Mouse (Mus musculus) midbrain, embryonic 14.5 days (tissue): ENCODE data around the gene Slc7a8. TPM values are rescaled to one million over a fixed set of nuclear protein-coding genes. Genes with fewer than 3 reads are reported as not detected.
"Not testable (repeated sequence)": the region's sequence is repeated elsewhere in the genome, so short reads cannot be mapped to it uniquely, and the experiment has no call there.

Source experiments
- ATAC-seq: fragments of 200-750 bp; cut with Nextera tagmentation; 2 replicates; pipeline ENCODE4 v1.8.0; 2017; ENCODE audit warnings: moderate number of reproducible peaks, moderate library complexity; ENCODE audit not compliant: low FRiP score, low TSS enrichment
- DNase-seq: peaks from one replicate; pipeline ENCODE4 v3.0.0-alpha.2; 2015
- H3K27ac ChIP-seq: fragments of 300-500 bp; sonication (generic); replicated peaks from 2 replicates; pipeline ENCODE4 v1.5.1; 2014; ENCODE audit warnings: mild to moderate bottlenecking, low read depth, low read length, moderate library complexity
- H3K27me3 ChIP-seq: fragments of 300-500 bp; sonication (generic); 2 replicates; pipeline ENCODE4 v1.6.1; 2014; ENCODE audit warnings: low read length, control low read depth, mixed read lengths; ENCODE audit not compliant: control insufficient read depth, insufficient read depth
- H3K36me3 ChIP-seq: fragments of 300-500 bp; sonication (generic); 2 replicates; pipeline ENCODE4 v1.6.1; 2014; ENCODE audit warnings: low read length, control low read depth; ENCODE audit not compliant: control insufficient read depth, insufficient read depth
- H3K4me1 ChIP-seq: fragments of 300-500 bp; sonication (generic); 2 replicates; pipeline ENCODE4 v1.6.1; 2014; ENCODE audit warnings: mild to moderate bottlenecking, antibody characterized with exemption, low read length, control low read depth; ENCODE audit not compliant: control insufficient read depth, insufficient read depth
- H3K4me2 ChIP-seq: fragments of 300-500 bp; sonication (generic); 2 replicates; pipeline ENCODE4 v1.6.1; 2014; ENCODE audit warnings: mild to moderate bottlenecking, low read length, moderate library complexity
- H3K4me3 ChIP-seq: fragments of 300-500 bp; sonication (generic); replicated peaks from 2 replicates; pipeline ENCODE4 v1.5.1; 2014; ENCODE audit warnings: low read depth, low read length
- H3K9ac ChIP-seq: fragments of 300-500 bp; sonication (generic); replicated peaks from 2 replicates; pipeline ENCODE4 v1.6.1; 2014; ENCODE audit warnings: mild to moderate bottlenecking, low read length, moderate library complexity
- H3K9me3 ChIP-seq: fragments of 300-500 bp; sonication (generic); 2 replicates; pipeline ENCODE4 v1.6.1; 2016; ENCODE audit warnings: low read length, control low read depth, mixed read lengths; ENCODE audit not compliant: control insufficient read depth
- WGBS: fragments of 180-500 bp; shearing (Covaris S2); extraction: QIAGEN DNeasy Blood & Tissue Kit; methylation state at CpG from one replicate; pipeline ENCODE4 v1.1.7; 2014; 5-methylcytosine and 5-hydroxymethylcytosine counted together
- polyA plus RNA-seq: library from polyadenylated mRNA; unstranded; fragments of >200 nt; fragmentation: Nextera tagmentation; extraction: Ambion mirVana; gene quantifications from 2 replicates; pipeline ENCODE4 v1.2.1, GENCODE M21; 2014

The Slc7a8 gene
- polyA plus RNA-seq, 1 experiment from 2014 or later = 7.6 TPM

- no peak overlapping the region for H3K9ac ChIP-seq
- 90% methylated on average over 7 of the region's 7 CpGs for WGBS
- H3K9me3 ChIP-seq = no peaks in the 10 kb centered on the region
- H3K4me3 ChIP-seq = no peak overlapping the region
- ATAC-seq (no peak), DNase-seq (no peak)
- H3K27ac ChIP-seq = no peak overlapping the region
- H3K27me3 ChIP-seq = peaks cover 3% of the 10 kb centered on the region; the same call in 1 of the 2 replicates
- H3K4me2 ChIP-seq = no peak overlapping the region
- H3K36me3 ChIP-seq = no peaks in the 10 kb centered on the region
- peaks cover 7% of the 10 kb centered on the region; the same call in 1 of the 2 replicates for H3K4me1 ChIP-seq
Measured at GRCm38 (mm10) chr14:54775534-54776041, 6.2 kb downstream of the Slc7a8 start.

GRCm38 (mm10) chr14:54772333-54772856, 9.4 kb downstream of the Slc7a8 start:
- H3K27ac ChIP-seq = peak overlapping the region; percentile 37; the same call in 1 of the 2 replicates
- no peaks in the 10 kb centered on the region for H3K9me3 ChIP-seq
- no peaks in the 10 kb centered on the region for H3K4me1 ChIP-seq
- DNase-seq (peak; percentile 56), ATAC-seq (peak; percentile 63; the same call in 1 of the 2 replicates)
- H3K4me2 ChIP-seq = no peak overlapping the region
- H3K4me3 ChIP-seq = no peak overlapping the region
- 66% methylated on average over 20 of the region's 20 CpGs for WGBS
- H3K36me3 ChIP-seq = no peaks in the 10 kb centered on the region
- no peaks in the 10 kb centered on the region for H3K27me3 ChIP-seq
- H3K9ac ChIP-seq = no peak overlapping the region

DNA sequence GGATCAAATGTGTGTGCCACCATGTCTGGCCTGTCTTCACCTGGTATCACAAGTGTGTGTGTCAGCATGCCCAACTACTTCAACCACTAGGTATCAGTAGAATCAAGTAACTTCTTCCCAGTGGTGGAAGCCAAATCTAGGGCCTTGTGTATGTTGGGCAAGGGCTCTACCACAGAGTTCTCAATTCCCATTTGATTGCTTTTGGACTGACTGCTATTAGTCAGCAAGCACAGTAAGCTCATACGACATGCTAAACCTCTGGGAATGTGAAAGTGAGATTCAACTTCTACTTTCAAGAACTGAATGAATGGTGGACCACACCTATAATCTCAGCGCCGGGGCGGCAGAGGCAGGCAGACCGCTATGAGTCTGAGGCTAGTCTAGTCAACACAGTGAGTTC, 11.4 kb downstream of the Slc7a8 start:
- WGBS = 97% methylated on average over 5 of the region's 5 CpGs

GRCm38 (mm10) chr14:54769068-54769425, 12.7 kb downstream of the Slc7a8 start:
- Histone ChIP-seq H3K4me2 (no peak overlapping the region), H3K27me3 (no peaks in the 10 kb centered on the region), H3K9me3 (no peaks in the 10 kb centered on the region), H3K9ac (no peak overlapping the region), H3K36me3 (no peaks in the 10 kb centered on the region), H3K4me3 (no peak overlapping the region), H3K27ac (no peak overlapping the region), H3K4me1 (no peaks in the 10 kb centered on the region)
- ATAC-seq = no peak
- 93% methylated on average over 5 of the region's 5 CpGs for WGBS
- no peak for DNase-seq

More for the DNA sequence above, 11.4 kb downstream of the Slc7a8 start:
- Histone ChIP-seq H3K4me2 (no peak overlapping the region), H3K9me3 (no peaks in the 10 kb centered on the region), H3K27me3 (no peaks in the 10 kb centered on the region), H3K36me3 (no peaks in the 10 kb centered on the region), H3K27ac (no peak overlapping the region), H3K4me1 (no peaks in the 10 kb centered on the region), H3K4me3 (no peak overlapping the region), H3K9ac (no peak overlapping the region)
- ATAC-seq (no peak), DNase-seq (no peak)

- no peaks in the 10 kb centered on the region for H3K27me3 ChIP-seq
- DNase-seq (no peak), ATAC-seq (no peak)
- WGBS = 93% methylated on average over 10 of the region's 10 CpGs
- no peak overlapping the region for H3K4me2 ChIP-seq
- H3K4me1 ChIP-seq = no peaks in the 10 kb centered on the region
- no peaks in the 10 kb centered on the region for H3K36me3 ChIP-seq
- no peaks in the 10 kb centered on the region for H3K9me3 ChIP-seq
- H3K4me3 ChIP-seq = no peak overlapping the region
- no peak overlapping the region for H3K27ac ChIP-seq
- H3K9ac ChIP-seq = no peak overlapping the region
Measured at GRCm38 (mm10) chr14:54768314-54769067, 13.3 kb downstream of the Slc7a8 start.

GRCm38 (mm10) chr14:54766937-54767336, 14.8 kb downstream of the Slc7a8 start:
- not testable (repeated sequence) for H3K9me3 ChIP-seq, ATAC-seq, H3K4me3 ChIP-seq, DNase-seq, H3K9ac ChIP-seq, H3K27me3 ChIP-seq, H3K27ac ChIP-seq, H3K4me1 ChIP-seq, H3K36me3 ChIP-seq, H3K4me2 ChIP-seq
- 93% methylated on average over 4 of the region's 7 CpGs for WGBS

- 91% methylated on average over 6 of the region's 6 CpGs for WGBS
- no peak overlapping the region for H3K9ac ChIP-seq
- no peak overlapping the region for H3K4me3 ChIP-seq
- H3K27ac ChIP-seq = no peak overlapping the region
- no peaks in the 10 kb centered on the region for H3K9me3 ChIP-seq
- no peaks in the 10 kb centered on the region for H3K36me3 ChIP-seq
- peaks cover 15% of the 10 kb centered on the region; the same call in 1 of the 2 replicates for H3K4me1 ChIP-seq
- no peak overlapping the region for H3K4me2 ChIP-seq
- ATAC-seq (no peak), DNase-seq (no peak)
- no peaks in the 10 kb centered on the region for H3K27me3 ChIP-seq
Measured at GRCm38 (mm10) chr14:54756382-54756781, 25.4 kb downstream of the Slc7a8 start.

DNA sequence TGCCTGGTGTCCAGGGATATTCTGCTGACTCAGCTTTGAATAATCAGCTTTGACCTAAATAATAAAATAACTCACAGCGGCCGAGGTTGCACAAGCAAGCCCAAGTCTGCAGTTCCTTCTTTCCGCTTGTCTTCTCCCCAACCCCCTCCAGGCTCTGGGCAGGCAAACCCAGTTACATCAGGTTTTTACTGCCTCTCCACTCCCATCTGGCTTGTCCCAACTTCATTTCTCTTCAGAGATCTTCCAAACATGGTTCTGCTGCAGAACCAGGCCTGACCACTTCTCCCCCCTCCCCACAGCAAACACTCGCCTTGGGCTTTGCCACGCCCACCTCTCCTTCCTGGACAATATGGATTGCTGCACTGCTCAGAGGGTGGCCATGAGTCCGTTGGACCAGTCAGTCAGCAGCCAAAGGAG, 27.1 kb downstream of the Slc7a8 start:
- H3K4me3 ChIP-seq = no peak overlapping the region
- 0 out of 2 replicates have a peak overlapping the region, but pooled peaks have one; percentile 9 for H3K27ac ChIP-seq
- DNase-seq = peak; percentile 66
- no peak overlapping the region for H3K9ac ChIP-seq
- H3K9me3 ChIP-seq = no peaks in the 10 kb centered on the region
- no peaks in the 10 kb centered on the region for H3K36me3 ChIP-seq
- peaks cover 15% of the 10 kb centered on the region; the same call in 1 of the 2 replicates for H3K4me1 ChIP-seq
- H3K27me3 ChIP-seq = no peaks in the 10 kb centered on the region
- H3K4me2 ChIP-seq = no peak overlapping the region
- no peak for ATAC-seq
- 18% methylated on average over 6 of the region's 6 CpGs for WGBS
